Mouse (Mus musculus): ENCODE measurements at regions not wholly inside any gene's neighbourhood (a gene's known extent, or its start where the extent isn't known, plus 50 kb on each side); places are given as distances from the start of the nearest gene placed in this dataset.

DNA sequence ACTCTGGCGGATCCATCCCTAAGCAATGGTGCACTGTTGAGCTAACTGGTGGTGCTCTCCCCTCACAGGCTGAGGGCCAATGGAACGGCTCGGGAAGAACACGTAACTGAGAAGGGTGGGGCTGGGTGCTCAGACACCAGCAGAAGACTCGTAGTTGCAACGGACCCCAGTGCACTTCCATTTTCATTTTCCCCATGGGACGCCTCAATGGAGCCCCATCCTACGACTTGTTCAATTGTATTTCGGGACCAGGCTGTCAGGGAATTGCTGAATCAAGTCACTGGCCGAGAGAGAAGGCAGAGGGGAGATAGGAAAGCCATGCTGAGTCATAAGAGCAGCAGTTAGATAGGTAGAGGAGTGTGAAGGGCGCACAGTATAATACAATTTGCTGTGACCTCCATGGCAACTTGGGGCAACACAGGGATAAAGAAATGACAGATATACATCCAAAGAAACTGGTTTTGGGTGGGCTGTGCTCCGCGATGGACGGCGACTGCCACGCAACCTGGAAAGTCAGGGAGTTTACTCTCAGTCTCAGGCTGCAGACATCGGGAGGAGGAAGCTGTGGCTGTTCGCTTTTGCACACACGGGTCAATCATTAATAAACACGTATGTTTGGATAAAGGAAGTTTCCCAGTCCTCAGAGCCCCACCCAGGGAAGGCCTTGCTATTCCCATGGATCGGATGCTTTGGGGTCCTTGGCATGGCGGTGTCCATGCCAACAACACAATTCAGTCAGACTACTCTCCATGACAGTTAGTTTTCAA, 160.1 kb downstream of the Etnk1 start:
- ATAC-seq (ENCODE audit: low read depth) (no peak), DNase-seq (ENCODE audit: low spot score) (no peak)
- Histone ChIP-seq H3K27ac (replicated peaks; ENCODE audit: low read depth, low read length) (no peak overlapping the region), H3K4me3 (ENCODE audit: low read depth, low read length) (no peak overlapping the region), H3K4me2 (ENCODE audit: low read depth, low read length) (no peak overlapping the region), H3K36me3 (ENCODE audit: control insufficient read depth, insufficient read depth, low read length) (no peaks in the 10 kb centered on the region), H3K9ac (ENCODE audit: low read depth, low read length) (no peak overlapping the region), H3K9me3 (ENCODE audit: control insufficient read depth, low read length) (no peaks in the 10 kb centered on the region), H3K4me1 (ENCODE audit: control insufficient read depth, insufficient read depth, low read length) (0 out of 2 replicates have a peak, but pooled peaks cover 3% of the 10 kb centered on the region), H3K27me3 (replicated peaks; ENCODE audit: control insufficient read depth, insufficient read depth, low read length) (peaks cover 9% of the 10 kb centered on the region; the same call in 1 of the 2 replicates)
- WGBS, result 75% methylated on average over 22 of the region's 22 CpGs

GRCm38 (mm10) chr6:143327788-143328187, 160.8 kb downstream of the Etnk1 start:
- DNase-seq (ENCODE audit: low spot score), result no peak
- peaks cover 4% of the 10 kb centered on the region; the same call in 1 of the 2 replicates for H3K27me3 ChIP-seq (replicated peaks; ENCODE audit: control insufficient read depth, insufficient read depth, low read length)
- no peak overlapping the region for H3K9ac ChIP-seq (ENCODE audit: low read depth, low read length)
- no peaks in the 10 kb centered on the region for H3K36me3 ChIP-seq (ENCODE audit: control insufficient read depth, insufficient read depth, low read length)
- no peak overlapping the region for H3K4me3 ChIP-seq (ENCODE audit: low read depth, low read length)
- no peaks in the 10 kb centered on the region for H3K9me3 ChIP-seq (ENCODE audit: control insufficient read depth, low read length)
- no peak for ATAC-seq (ENCODE audit: low read depth)
- no peak overlapping the region for H3K27ac ChIP-seq (replicated peaks; ENCODE audit: low read depth, low read length)
- no peak overlapping the region for H3K4me2 ChIP-seq (ENCODE audit: low read depth, low read length)
- H3K4me1 ChIP-seq (ENCODE audit: control insufficient read depth, insufficient read depth, low read length), result 0 out of 2 replicates have a peak, but pooled peaks cover 3% of the 10 kb centered on the region
- 79% methylated on average over 8 of the region's 8 CpGs for WGBS

DNA sequence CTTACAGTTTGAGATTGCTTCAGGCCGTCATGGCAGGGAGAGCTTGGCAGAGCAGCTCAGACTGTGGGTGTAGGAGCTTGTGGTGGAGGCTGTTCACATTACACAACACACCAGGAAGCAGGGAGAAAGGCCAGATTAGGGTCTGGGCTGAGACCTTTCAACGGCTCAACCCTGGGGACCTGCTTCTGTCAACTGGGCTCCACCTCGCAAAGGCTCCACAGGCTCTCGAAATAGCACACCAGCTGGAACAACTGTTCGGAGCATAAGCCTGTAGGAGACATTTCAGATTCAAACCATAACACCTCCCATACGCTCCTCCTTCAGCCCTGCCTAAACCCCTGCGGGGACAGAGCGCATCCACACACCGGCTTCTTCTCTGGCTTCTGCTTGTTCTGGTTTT, 161.2 kb downstream of the Etnk1 start:
- Histone ChIP-seq H3K4me1 (ENCODE audit: control insufficient read depth, insufficient read depth, low read length) (0 out of 2 replicates have a peak, but pooled peaks cover 3% of the 10 kb centered on the region), H3K4me2 (ENCODE audit: low read depth, low read length) (no peak overlapping the region), H3K9ac (ENCODE audit: low read depth, low read length) (no peak overlapping the region), H3K9me3 (ENCODE audit: control insufficient read depth, low read length) (no peaks in the 10 kb centered on the region), H3K27ac (replicated peaks; ENCODE audit: low read depth, low read length) (no peak overlapping the region), H3K4me3 (ENCODE audit: low read depth, low read length) (no peak overlapping the region), H3K27me3 (replicated peaks; ENCODE audit: control insufficient read depth, insufficient read depth, low read length) (peaks cover under 1% of the 10 kb centered on the region; the same call in 1 of the 2 replicates), H3K36me3 (ENCODE audit: control insufficient read depth, insufficient read depth, low read length) (no peaks in the 10 kb centered on the region)
- 70% methylated on average over 7 of the region's 9 CpGs for WGBS
- DNase-seq (ENCODE audit: low spot score) (no peak), ATAC-seq (ENCODE audit: low read depth) (no peak)

- WGBS, result 76% methylated on average over 5 of the region's 5 CpGs
- Histone ChIP-seq H3K27me3 (replicated peaks; ENCODE audit: control insufficient read depth, insufficient read depth, low read length) (no peaks in the 10 kb centered on the region), H3K9ac (ENCODE audit: low read depth, low read length) (no peak overlapping the region), H3K9me3 (ENCODE audit: control insufficient read depth, low read length) (no peaks in the 10 kb centered on the region), H3K4me3 (ENCODE audit: low read depth, low read length) (no peak overlapping the region), H3K27ac (replicated peaks; ENCODE audit: low read depth, low read length) (no peak overlapping the region), H3K36me3 (ENCODE audit: control insufficient read depth, insufficient read depth, low read length) (no peaks in the 10 kb centered on the region), H3K4me2 (ENCODE audit: low read depth, low read length) (no peak overlapping the region), H3K4me1 (ENCODE audit: control insufficient read depth, insufficient read depth, low read length) (0 out of 2 replicates have a peak, but pooled peaks cover 3% of the 10 kb centered on the region)
- no peak for ATAC-seq (ENCODE audit: low read depth)
- DNase-seq (ENCODE audit: low spot score), result no peak
Observed at GRCm38 (mm10) chr6:143329096-143329495, 162.1 kb downstream of the Etnk1 start.

DNA sequence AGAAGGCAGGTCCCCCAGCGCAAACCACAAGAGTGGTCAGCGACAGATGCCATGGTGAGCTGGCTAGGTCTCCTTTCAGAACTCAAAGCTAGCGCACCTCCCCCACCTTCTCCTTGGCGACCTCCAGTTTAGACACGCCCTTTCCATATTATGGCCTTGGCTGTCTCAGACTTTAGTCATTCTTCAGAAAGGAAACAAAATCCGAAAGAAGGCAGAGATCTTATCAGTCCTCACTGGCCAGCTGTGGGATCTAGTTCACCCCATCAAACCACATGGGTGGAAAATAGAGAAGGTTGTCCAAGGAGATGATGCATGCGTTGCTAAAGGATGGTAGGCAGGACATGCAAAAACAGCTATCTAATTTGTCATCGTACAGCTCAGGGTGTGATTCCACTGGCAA, 166.5 kb downstream of the Etnk1 start:
- H3K27me3 ChIP-seq (replicated peaks; ENCODE audit: control insufficient read depth, insufficient read depth, low read length), result no peaks in the 10 kb centered on the region
- ATAC-seq (ENCODE audit: low read depth), result no peak
- H3K4me1 ChIP-seq (ENCODE audit: control insufficient read depth, insufficient read depth, low read length), result no peaks in the 10 kb centered on the region
- H3K4me2 ChIP-seq (ENCODE audit: low read depth, low read length), result no peak overlapping the region
- no peak for DNase-seq (ENCODE audit: low spot score)
- H3K9ac ChIP-seq (ENCODE audit: low read depth, low read length), result no peak overlapping the region
- 84% methylated on average over 8 of the region's 8 CpGs for WGBS
- peaks cover 6% of the 10 kb centered on the region for H3K9me3 ChIP-seq (ENCODE audit: control insufficient read depth, low read length)
- H3K36me3 ChIP-seq (ENCODE audit: control insufficient read depth, insufficient read depth, low read length), result no peaks in the 10 kb centered on the region
- no peak overlapping the region for H3K4me3 ChIP-seq (ENCODE audit: low read depth, low read length)
- no peak overlapping the region for H3K27ac ChIP-seq (replicated peaks; ENCODE audit: low read depth, low read length)

DNA sequence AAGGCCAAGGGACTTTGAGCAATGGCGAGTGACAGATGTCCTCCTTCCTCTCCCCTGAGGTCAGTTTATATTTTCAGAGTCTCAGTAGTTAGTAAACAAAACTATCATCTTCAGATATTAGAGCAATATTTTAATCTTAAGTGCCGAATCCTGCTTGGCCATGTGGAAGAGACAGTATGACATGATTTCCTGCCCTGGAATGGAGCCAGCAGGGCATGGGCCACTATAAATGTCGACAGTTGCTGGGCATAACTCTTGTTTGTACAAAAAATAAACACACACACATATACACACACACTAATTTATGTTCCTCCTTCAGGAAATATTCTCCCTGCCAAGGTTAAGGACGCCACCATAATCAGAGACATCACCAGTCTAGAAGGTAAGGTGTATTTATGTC, 169.6 kb downstream of the Etnk1 start:
- ATAC-seq (ENCODE audit: low read depth), result no peak

DNA sequence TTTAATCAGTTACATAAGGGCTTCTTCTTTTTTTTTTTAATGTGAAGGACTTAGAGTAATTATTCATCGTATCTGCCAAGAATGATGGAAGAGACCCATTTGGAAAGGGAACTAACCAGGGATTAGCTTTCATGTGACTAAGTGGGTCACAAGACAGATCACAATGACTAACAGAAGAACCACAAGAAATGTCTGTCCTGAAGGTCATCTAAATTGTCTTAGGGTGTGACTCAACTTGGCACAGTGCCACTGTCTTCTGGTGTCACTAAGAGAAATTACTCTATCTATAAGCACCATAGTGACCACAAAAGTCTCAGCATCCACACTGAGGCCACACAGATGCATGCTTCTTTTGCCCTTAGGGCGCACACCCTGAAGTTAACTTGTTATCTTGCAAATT, 182.0 kb downstream of the Etnk1 start:
- ATAC-seq (ENCODE audit: low read depth) (no peak), DNase-seq (ENCODE audit: low spot score) (no peak)
- no peak overlapping the region for H3K9ac ChIP-seq (ENCODE audit: low read depth, low read length)
- no peaks in the 10 kb centered on the region for H3K27me3 ChIP-seq (replicated peaks; ENCODE audit: control insufficient read depth, insufficient read depth, low read length)
- H3K4me3 ChIP-seq (ENCODE audit: low read depth, low read length), result no peak overlapping the region
- no peak overlapping the region for H3K4me2 ChIP-seq (ENCODE audit: low read depth, low read length)
- H3K4me1 ChIP-seq (ENCODE audit: control insufficient read depth, insufficient read depth, low read length), result no peaks in the 10 kb centered on the region
- no peaks in the 10 kb centered on the region for H3K36me3 ChIP-seq (ENCODE audit: control insufficient read depth, insufficient read depth, low read length)
- 0 out of 2 replicates have a peak, but pooled peaks cover 3% of the 10 kb centered on the region for H3K9me3 ChIP-seq (ENCODE audit: control insufficient read depth, low read length)
- 89% methylated on average over 2 of the region's 2 CpGs for WGBS
- H3K27ac ChIP-seq (replicated peaks; ENCODE audit: low read depth, low read length), result no peak overlapping the region

More for the DNA sequence above, 169.6 kb downstream of the Etnk1 start:
- DNase-seq (ENCODE audit: low spot score), result no peak
- no peaks in the 10 kb centered on the region for H3K4me1 ChIP-seq (ENCODE audit: control insufficient read depth, insufficient read depth, low read length)
- no peak overlapping the region for H3K27ac ChIP-seq (replicated peaks; ENCODE audit: low read depth, low read length)
- H3K4me3 ChIP-seq (ENCODE audit: low read depth, low read length), result no peak overlapping the region
- no peak overlapping the region for H3K4me2 ChIP-seq (ENCODE audit: low read depth, low read length)
- H3K9me3 ChIP-seq (ENCODE audit: control insufficient read depth, low read length), result peaks cover 6% of the 10 kb centered on the region
- 81% methylated on average over 4 of the region's 4 CpGs for WGBS
- no peaks in the 10 kb centered on the region for H3K36me3 ChIP-seq (ENCODE audit: control insufficient read depth, insufficient read depth, low read length)
- H3K27me3 ChIP-seq (replicated peaks; ENCODE audit: control insufficient read depth, insufficient read depth, low read length), result no peaks in the 10 kb centered on the region
- H3K9ac ChIP-seq (ENCODE audit: low read depth, low read length), result no peak overlapping the region

DNA sequence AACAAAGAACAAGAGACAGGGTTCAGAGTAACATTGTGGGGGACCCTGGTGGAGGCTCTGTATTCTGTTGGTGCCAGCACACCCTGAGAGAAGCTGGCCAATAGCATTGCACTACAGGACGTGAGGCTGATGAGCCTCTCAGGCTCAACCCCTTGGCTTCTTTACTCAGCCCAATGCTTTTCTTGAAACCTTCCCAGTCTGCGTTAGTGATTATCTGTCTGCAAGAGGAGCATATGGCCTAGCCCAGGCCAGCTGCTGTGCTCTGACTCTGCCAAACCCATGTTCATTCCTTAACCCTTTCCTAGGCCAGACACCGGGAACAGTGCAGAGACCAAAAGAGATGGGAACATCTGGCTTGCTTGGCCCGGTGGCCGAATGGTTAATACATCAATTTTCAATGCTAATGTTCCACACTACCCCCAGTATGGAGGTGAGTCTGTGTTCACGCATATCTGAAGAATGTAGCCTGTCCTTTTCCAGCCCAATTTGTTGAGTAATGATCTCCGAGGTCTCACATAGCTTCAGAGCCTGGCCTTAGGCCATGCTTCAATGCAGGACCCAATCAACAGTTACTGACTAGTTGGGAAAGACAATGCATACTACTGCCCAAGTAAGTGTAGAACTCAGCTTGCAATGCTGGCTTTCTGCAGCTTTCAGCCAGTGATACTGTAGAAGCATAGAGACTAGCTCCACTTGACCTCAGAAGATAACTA, 192.5 kb downstream of the Etnk1 start:
- peak; percentile 86 for ATAC-seq (ENCODE audit: low read depth)

More for the DNA sequence above, 192.5 kb downstream of the Etnk1 start:
- Histone ChIP-seq H3K27ac (replicated peaks; ENCODE audit: low read depth, low read length) (no peak overlapping the region), H3K4me3 (ENCODE audit: low read depth, low read length) (no peak overlapping the region), H3K4me1 (ENCODE audit: control insufficient read depth, insufficient read depth, low read length) (no peaks in the 10 kb centered on the region), H3K27me3 (replicated peaks; ENCODE audit: control insufficient read depth, insufficient read depth, low read length) (no peaks in the 10 kb centered on the region), H3K36me3 (ENCODE audit: control insufficient read depth, insufficient read depth, low read length) (no peaks in the 10 kb centered on the region), H3K9me3 (ENCODE audit: control insufficient read depth, low read length) (peaks cover 12% of the 10 kb centered on the region; the same call in 1 of the 2 replicates), H3K4me2 (ENCODE audit: low read depth, low read length) (no peak overlapping the region), H3K9ac (ENCODE audit: low read depth, low read length) (no peak overlapping the region)
- peak; percentile 63 for DNase-seq (ENCODE audit: low spot score)
- 59% methylated on average over 7 of the region's 7 CpGs for WGBS
